Mouse (Mus musculus): ENCODE measurements around the gene Akap5. TPM values are rescaled to one million over a fixed set of nuclear protein-coding genes. Genes with fewer than 3 reads are reported as not detected.

Akap5 gene
- polyA plus RNA-seq, 1 experiment from 2014 or later = 28.7 TPM

DNA sequence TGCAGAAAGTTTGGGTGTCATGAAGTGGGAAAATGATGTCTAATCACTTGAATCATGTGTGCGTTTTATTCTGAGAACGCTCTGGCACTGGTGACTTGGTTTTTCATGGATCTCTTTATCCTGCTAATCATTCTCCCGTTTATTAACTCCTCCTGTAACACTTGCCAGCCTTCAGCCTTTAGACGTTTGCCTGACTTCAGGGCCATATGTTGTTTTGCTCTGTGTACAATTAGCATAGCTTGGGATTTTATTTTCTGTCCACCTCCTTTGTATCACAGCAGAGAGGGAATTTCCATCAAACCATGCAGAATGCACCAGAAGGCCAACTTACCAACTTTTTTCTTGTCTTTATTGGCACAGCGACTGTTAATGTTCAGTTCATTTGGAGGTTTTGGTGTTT, 26.9 kb upstream of the Akap5 start:
- WGBS = 82% methylated on average over 5 of the region's 5 CpGs
- peaks cover 48% of the 10 kb centered on the region for H3K36me3 ChIP-seq

DNA sequence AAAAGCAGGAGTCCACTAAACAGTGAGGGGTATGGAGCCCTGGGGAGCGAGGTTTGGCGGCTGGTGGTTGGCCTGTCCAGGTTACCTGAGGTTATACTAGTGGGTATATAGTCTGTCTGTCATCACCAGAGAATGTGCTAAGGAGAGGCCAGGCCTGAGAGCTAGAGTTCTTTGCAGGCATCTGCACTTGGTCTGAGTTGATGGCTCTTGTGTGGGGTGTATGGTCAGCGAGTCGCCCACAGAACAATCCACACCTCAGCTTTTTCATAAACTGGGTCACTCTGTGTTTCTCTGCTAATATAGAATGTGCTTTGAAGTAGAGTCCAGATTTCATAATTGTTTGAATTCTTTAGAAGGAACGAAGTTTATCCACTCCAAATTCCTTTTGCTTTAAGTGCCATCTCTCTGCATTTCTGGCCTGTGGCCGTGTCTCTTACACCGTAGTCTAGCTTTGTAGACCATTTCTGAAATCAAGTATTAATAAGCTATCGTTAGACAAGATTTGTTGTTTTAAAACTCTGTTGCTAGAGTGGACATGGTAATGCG, 25.3 kb upstream of the Akap5 start:
- H3K27me3 ChIP-seq = no peaks in the 10 kb centered on the region
- no peak overlapping the region for H3K9ac ChIP-seq
- no peaks in the 10 kb centered on the region for H3K9me3 ChIP-seq
- peaks cover 10% of the 10 kb centered on the region for H3K4me1 ChIP-seq
- 56% methylated on average over 9 of the region's 9 CpGs for WGBS
- ATAC-seq (ENCODE audit: borderline replicate concordance, extremely low read depth, low FRiP score, low TSS enrichment) = peak; percentile 77
- peak overlapping the region; percentile 77 for H3K27ac ChIP-seq
- H3K4me2 ChIP-seq = 0 out of 2 replicates have a peak overlapping the region, but pooled peaks have one; percentile 20
- H3K36me3 ChIP-seq = peaks cover 46% of the 10 kb centered on the region
- H3K4me3 ChIP-seq = no peak overlapping the region

More for the DNA sequence above, 26.9 kb upstream of the Akap5 start:
- Histone ChIP-seq H3K9me3 (no peaks in the 10 kb centered on the region), H3K4me2 (no peak overlapping the region), H3K27me3 (no peaks in the 10 kb centered on the region), H3K4me1 (peaks cover 10% of the 10 kb centered on the region), H3K27ac (peak overlapping the region; percentile 77), H3K4me3 (no peak overlapping the region), H3K9ac (no peak overlapping the region)
- no peak for ATAC-seq (ENCODE audit: borderline replicate concordance, extremely low read depth, low FRiP score, low TSS enrichment)

GRCm38 (mm10) chr12:76300367-76300766, 24.3 kb upstream of the Akap5 start:
- 80% methylated on average over 10 of the region's 10 CpGs for WGBS
- H3K4me2 ChIP-seq = no peak overlapping the region
- H3K27ac ChIP-seq = peak overlapping the region; percentile 77; the same call in 1 of the 2 replicates
- H3K4me1 ChIP-seq = peaks cover 10% of the 10 kb centered on the region
- H3K9ac ChIP-seq = no peak overlapping the region
- ATAC-seq (ENCODE audit: borderline replicate concordance, extremely low read depth, low FRiP score, low TSS enrichment) = no peak
- no peaks in the 10 kb centered on the region for H3K27me3 ChIP-seq
- no peaks in the 10 kb centered on the region for H3K9me3 ChIP-seq
- no peak overlapping the region for H3K4me3 ChIP-seq
- H3K36me3 ChIP-seq = peaks cover 37% of the 10 kb centered on the region

- H3K9ac ChIP-seq = no peak overlapping the region
- 80% methylated on average over 11 of the region's 11 CpGs for WGBS
- H3K9me3 ChIP-seq = no peaks in the 10 kb centered on the region
- H3K27ac ChIP-seq = no peak overlapping the region
- peaks cover 21% of the 10 kb centered on the region; the same call in 1 of the 2 replicates for H3K36me3 ChIP-seq
- no peaks in the 10 kb centered on the region for H3K27me3 ChIP-seq
- no peak for ATAC-seq (ENCODE audit: borderline replicate concordance, extremely low read depth, low FRiP score, low TSS enrichment)
- no peak overlapping the region for H3K4me3 ChIP-seq
- no peak overlapping the region for H3K4me2 ChIP-seq
- peaks cover 28% of the 10 kb centered on the region for H3K4me1 ChIP-seq
Measured at GRCm38 (mm10) chr12:76303474-76303873, 21.2 kb upstream of the Akap5 start.

DNA sequence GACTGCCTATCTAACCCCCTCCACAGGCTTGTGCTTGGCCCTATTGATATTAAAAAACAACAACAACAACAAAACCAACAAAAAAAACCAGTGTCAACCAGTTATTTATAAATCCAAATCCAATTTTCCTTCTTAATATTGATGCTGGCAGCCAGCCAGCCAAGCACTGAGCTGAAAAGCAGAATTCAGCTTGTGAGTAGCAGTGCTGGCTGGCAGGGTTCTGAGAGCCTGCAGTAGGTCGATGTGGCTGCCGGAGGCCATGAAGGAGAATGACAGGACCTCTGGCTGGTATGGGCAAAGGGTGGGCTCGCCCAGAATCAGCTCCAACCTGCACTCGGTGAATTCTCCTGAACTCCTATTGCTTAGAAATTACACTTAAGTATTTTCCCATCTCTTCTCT, 20.5 kb upstream of the Akap5 start:
- H3K4me1 ChIP-seq = peaks cover 21% of the 10 kb centered on the region
- H3K27ac ChIP-seq = no peak overlapping the region
- no peak for ATAC-seq (ENCODE audit: borderline replicate concordance, extremely low read depth, low FRiP score, low TSS enrichment)
- WGBS = 62% methylated on average over 4 of the region's 4 CpGs
- H3K4me2 ChIP-seq = no peak overlapping the region
- no peaks in the 10 kb centered on the region for H3K27me3 ChIP-seq
- no peak overlapping the region for H3K9ac ChIP-seq
- peaks cover 21% of the 10 kb centered on the region; the same call in 1 of the 2 replicates for H3K36me3 ChIP-seq
- no peaks in the 10 kb centered on the region for H3K9me3 ChIP-seq
- H3K4me3 ChIP-seq = no peak overlapping the region

DNA sequence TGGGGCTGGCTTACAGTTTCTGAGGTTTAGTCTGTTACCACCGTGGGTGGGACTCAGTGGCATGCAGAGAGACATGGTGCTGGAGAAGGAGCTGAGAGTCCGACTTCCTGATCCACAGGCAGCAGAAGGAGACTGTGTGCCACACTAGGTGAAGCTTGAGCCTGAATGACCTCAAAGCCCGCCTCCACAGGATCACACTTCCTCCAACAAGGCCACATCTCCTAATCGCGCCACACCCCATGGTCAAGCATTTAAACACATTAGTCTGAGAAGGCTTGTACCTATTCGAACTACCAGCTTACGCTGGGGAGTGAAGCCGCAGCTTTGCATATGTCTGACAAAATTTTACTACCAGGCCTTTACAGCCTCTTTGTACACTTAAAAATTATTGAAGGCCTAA, 19.6 kb upstream of the Akap5 start:
- Histone ChIP-seq H3K4me3 (no peak overlapping the region), H3K36me3 (peaks cover 21% of the 10 kb centered on the region; the same call in 1 of the 2 replicates), H3K9me3 (no peaks in the 10 kb centered on the region), H3K9ac (no peak overlapping the region), H3K4me1 (peaks cover 20% of the 10 kb centered on the region), H3K4me2 (no peak overlapping the region), H3K27ac (no peak overlapping the region), H3K27me3 (no peaks in the 10 kb centered on the region)
- 88% methylated on average over 8 of the region's 8 CpGs for WGBS
- no peak for ATAC-seq (ENCODE audit: borderline replicate concordance, extremely low read depth, low FRiP score, low TSS enrichment)

GRCm38 (mm10) chr12:76306852-76307561, 17.7 kb upstream of the Akap5 start:
- no peak overlapping the region for H3K4me2 ChIP-seq
- peak overlapping the region; percentile 72 for H3K27ac ChIP-seq
- peak; percentile 54 for ATAC-seq (ENCODE audit: borderline replicate concordance, extremely low read depth, low FRiP score, low TSS enrichment)
- H3K27me3 ChIP-seq = no peaks in the 10 kb centered on the region
- peaks cover 11% of the 10 kb centered on the region for H3K36me3 ChIP-seq
- H3K9ac ChIP-seq = no peak overlapping the region
- no peak overlapping the region for H3K4me3 ChIP-seq
- 66% methylated on average over 9 of the region's 9 CpGs for WGBS
- no peaks in the 10 kb centered on the region for H3K9me3 ChIP-seq
- peaks cover 31% of the 10 kb centered on the region for H3K4me1 ChIP-seq

DNA sequence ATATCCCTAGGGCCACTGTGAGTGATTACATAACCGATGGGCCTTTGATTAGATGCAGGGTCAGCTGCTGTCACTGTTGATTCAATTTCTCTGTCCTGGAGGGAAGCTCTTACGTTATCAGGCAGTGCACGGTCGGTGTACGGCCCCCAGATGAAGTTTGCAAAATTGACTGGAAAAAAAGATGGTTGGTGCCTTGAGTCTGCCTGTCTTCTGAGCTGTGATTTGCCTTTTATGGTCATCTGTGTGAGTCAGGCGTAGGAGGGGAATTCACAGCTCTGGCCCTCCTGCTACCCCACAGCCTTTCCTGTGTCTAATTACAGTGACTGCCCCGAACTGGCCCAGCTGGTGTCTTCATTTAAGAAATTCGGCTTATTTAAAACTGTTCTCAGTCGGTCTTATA, 16.7 kb upstream of the Akap5 start:
- 32% methylated on average over 9 of the region's 9 CpGs for WGBS
- peak; percentile 68; the same call in 1 of the 2 replicates for ATAC-seq (ENCODE audit: borderline replicate concordance, extremely low read depth, low FRiP score, low TSS enrichment)
- peaks cover 31% of the 10 kb centered on the region for H3K4me1 ChIP-seq
- no peaks in the 10 kb centered on the region for H3K9me3 ChIP-seq
- H3K9ac ChIP-seq = no peak overlapping the region
- no peak overlapping the region for H3K4me3 ChIP-seq
- peaks cover 13% of the 10 kb centered on the region for H3K36me3 ChIP-seq
- no peak overlapping the region for H3K4me2 ChIP-seq
- peak overlapping the region; percentile 72 for H3K27ac ChIP-seq
- no peaks in the 10 kb centered on the region for H3K27me3 ChIP-seq

GRCm38 (mm10) chr12:76308436-76308835, 16.3 kb upstream of the Akap5 start:
- Histone ChIP-seq H3K27me3 (no peaks in the 10 kb centered on the region), H3K4me3 (no peak overlapping the region), H3K9me3 (no peaks in the 10 kb centered on the region), H3K4me1 (peaks cover 31% of the 10 kb centered on the region), H3K36me3 (peaks cover 12% of the 10 kb centered on the region), H3K27ac (peak overlapping the region; percentile 72), H3K4me2 (no peak overlapping the region), H3K9ac (no peak overlapping the region)
- no peak for ATAC-seq (ENCODE audit: borderline replicate concordance, extremely low read depth, low FRiP score, low TSS enrichment)
- 86% methylated on average over 5 of the region's 5 CpGs for WGBS

- ATAC-seq (ENCODE audit: borderline replicate concordance, extremely low read depth, low FRiP score, low TSS enrichment) = no peak
- Histone ChIP-seq H3K27me3 (no peaks in the 10 kb centered on the region), H3K4me3 (no peak overlapping the region), H3K4me1 (peaks cover 31% of the 10 kb centered on the region), H3K4me2 (no peak overlapping the region), H3K27ac (peak overlapping the region; percentile 56; the same call in 1 of the 2 replicates), H3K9me3 (no peaks in the 10 kb centered on the region), H3K36me3 (peaks cover 20% of the 10 kb centered on the region), H3K9ac (no peak overlapping the region)
- 64% methylated on average over 6 of the region's 6 CpGs for WGBS
Measured at GRCm38 (mm10) chr12:76310007-76310406, 14.7 kb upstream of the Akap5 start.

DNA sequence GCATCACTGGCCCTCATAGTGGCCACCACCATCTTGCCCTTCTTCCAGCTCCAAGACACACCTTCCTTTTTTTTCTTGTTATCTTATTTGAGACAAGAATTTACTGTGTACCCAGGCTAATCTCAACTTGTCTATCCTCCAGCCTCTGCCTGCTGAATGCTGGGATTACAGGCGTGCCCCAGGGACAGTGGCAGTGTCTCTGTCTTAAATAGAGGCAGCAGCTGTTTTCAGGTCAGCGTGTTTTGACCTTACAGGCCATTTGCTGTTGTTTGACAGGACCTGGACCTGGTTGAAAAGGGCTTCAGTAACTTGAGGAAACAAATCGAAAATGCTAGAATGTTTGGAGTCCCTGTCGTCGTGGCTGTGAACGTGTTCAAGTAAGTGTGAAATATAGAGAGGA, 14.1 kb upstream of the Akap5 start:
- no peaks in the 10 kb centered on the region for H3K27me3 ChIP-seq
- no peak overlapping the region for H3K4me2 ChIP-seq
- H3K36me3 ChIP-seq = peaks cover 25% of the 10 kb centered on the region
- no peak overlapping the region for H3K4me3 ChIP-seq
- 62% methylated on average over 6 of the region's 6 CpGs for WGBS
- no peak for ATAC-seq (ENCODE audit: borderline replicate concordance, extremely low read depth, low FRiP score, low TSS enrichment)
- H3K9me3 ChIP-seq = no peaks in the 10 kb centered on the region
- H3K4me1 ChIP-seq = peaks cover 31% of the 10 kb centered on the region
- no peak overlapping the region for H3K9ac ChIP-seq
- peak overlapping the region; percentile 56 for H3K27ac ChIP-seq

- H3K4me1 ChIP-seq = peaks cover 30% of the 10 kb centered on the region
- H3K27ac ChIP-seq = 0 out of 2 replicates have a peak overlapping the region, but pooled peaks have one; percentile 56
- ATAC-seq (ENCODE audit: borderline replicate concordance, extremely low read depth, low FRiP score, low TSS enrichment) = no peak
- H3K4me3 ChIP-seq = no peak overlapping the region
- H3K9ac ChIP-seq = no peak overlapping the region
- no peak overlapping the region for H3K4me2 ChIP-seq
- 89% methylated on average over 9 of the region's 9 CpGs for WGBS
- H3K9me3 ChIP-seq = no peaks in the 10 kb centered on the region
- no peaks in the 10 kb centered on the region for H3K27me3 ChIP-seq
- H3K36me3 ChIP-seq = peaks cover 25% of the 10 kb centered on the region
Measured at GRCm38 (mm10) chr12:76311227-76311626, 13.5 kb upstream of the Akap5 start.
